Mouse (Mus musculus) myocyte (in vitro differentiated cells): ENCODE data around the gene Zfp511. TPM values are rescaled to one million over a fixed set of nuclear protein-coding genes. Genes with fewer than 3 reads are reported as not detected.

Experiments used
- H3K27me3 ChIP-seq: one replicate; pipeline ENCODE4 v1.6.1; 2011; ENCODE audit not compliant: control insufficient read depth, insufficient read depth, insufficient read length
- H3K36me3 ChIP-seq: one replicate; pipeline ENCODE4 v1.6.1; 2011; ENCODE audit not compliant: control insufficient read depth, insufficient read depth
- H3K4me2 ChIP-seq: one replicate; pipeline ENCODE4 v1.6.1; 2011; ENCODE audit warnings: low read depth, control low read depth
- H3K4me3 ChIP-seq: one replicate; pipeline ENCODE4 v1.5.1; 2011; ENCODE audit warnings: mild to moderate bottlenecking, control low read depth, moderate library complexity
- H3K79me2 ChIP-seq: one replicate; pipeline ENCODE4 v1.6.1; 2011; ENCODE audit not compliant: control insufficient read depth, insufficient read depth
- H3ac ChIP-seq: one replicate; pipeline ENCODE4 v1.6.1; 2011; ENCODE audit not compliant: control insufficient read depth, insufficient read length
- CEBPB ChIP-seq: IDR thresholded peaks from 2 replicates; pipeline ENCODE4 v1.6.1; 2011; ENCODE audit warnings: mild to moderate bottlenecking, moderate library complexity; ENCODE audit not compliant: poor library complexity, insufficient read depth, severe bottlenecking
- E2F4 ChIP-seq: IDR thresholded peaks from one replicate; pipeline ENCODE4 v1.6.1; 2011; ENCODE audit warnings: mild to moderate bottlenecking, control low read depth, moderate library complexity; ENCODE audit not compliant: insufficient read depth
- MAX ChIP-seq: IDR thresholded peaks from one replicate; pipeline ENCODE4 v1.6.1; 2011; ENCODE audit warnings: low read depth, mild to moderate bottlenecking, control low read depth
- MYOD1 ChIP-seq, 3 experiments: IDR thresholded peaks; one replicate each; pipeline ENCODE4 v1.6.1; 2011; ENCODE audit warnings: control low read depth in 2 of 3, low read depth in 2 of 3, mild to moderate bottlenecking in 2 of 3, moderate library complexity in 1 of 3; ENCODE audit not compliant: insufficient read length in 2 of 3, control insufficient read depth in 1 of 3
- MYOG ChIP-seq, 3 experiments: IDR thresholded peaks; one replicate each; pipeline ENCODE4 v1.6.1; 2011; ENCODE audit warnings: control low read depth in 2 of 3, low read depth in 2 of 3, mild to moderate bottlenecking in 2 of 3; ENCODE audit not compliant: insufficient read length in 2 of 3, control insufficient read depth in 1 of 3, insufficient read depth in 1 of 3
- POLR2A ChIP-seq: IDR thresholded peaks from one replicate; pipeline ENCODE4 v1.6.1; 2011; ENCODE audit warnings: low read depth, mild to moderate bottlenecking, control low read depth, moderate library complexity; ENCODE audit not compliant: insufficient read length
- POLR2AphosphoS2 ChIP-seq: IDR thresholded peaks from one replicate; pipeline ENCODE4 v1.6.1; 2011; ENCODE audit warnings: low read depth, control low read depth; ENCODE audit not compliant: insufficient read length
- REST ChIP-seq: IDR thresholded peaks from one replicate; pipeline ENCODE4 v1.6.1; 2011; ENCODE audit warnings: mild to moderate bottlenecking, control low read depth, moderate library complexity; ENCODE audit not compliant: insufficient read depth, insufficient read length
- SRF ChIP-seq: IDR thresholded peaks from one replicate; pipeline ENCODE4 v1.6.1; 2011; ENCODE audit warnings: low read depth; ENCODE audit not compliant: control insufficient read depth, insufficient read length
- TCF12 ChIP-seq: IDR thresholded peaks from one replicate; pipeline ENCODE4 v1.6.1; 2011; ENCODE audit warnings: mild to moderate bottlenecking, control low read depth; ENCODE audit not compliant: poor library complexity, insufficient read depth, severe bottlenecking
- TCF3 ChIP-seq: IDR thresholded peaks from one replicate; pipeline ENCODE4 v1.6.1; 2011; ENCODE audit warnings: low read depth, control low read depth; ENCODE audit not compliant: insufficient read length
- USF1 ChIP-seq: IDR thresholded peaks from one replicate; pipeline ENCODE4 v1.6.1; 2011; ENCODE audit warnings: low read depth, mild to moderate bottlenecking, control low read depth, moderate library complexity
- polyA plus RNA-seq: library from polyadenylated mRNA; unstranded; fragments of >200 nt; fragmentation: generic; extraction: Trizol; gene quantifications from one replicate; pipeline ENCODE4 v1.2.1, GENCODE M21; 2012; ENCODE audit warnings: missing spikeins

The Zfp511 gene
- polyA plus RNA-seq, 1 experiment = 25.2 TPM

DNA sequence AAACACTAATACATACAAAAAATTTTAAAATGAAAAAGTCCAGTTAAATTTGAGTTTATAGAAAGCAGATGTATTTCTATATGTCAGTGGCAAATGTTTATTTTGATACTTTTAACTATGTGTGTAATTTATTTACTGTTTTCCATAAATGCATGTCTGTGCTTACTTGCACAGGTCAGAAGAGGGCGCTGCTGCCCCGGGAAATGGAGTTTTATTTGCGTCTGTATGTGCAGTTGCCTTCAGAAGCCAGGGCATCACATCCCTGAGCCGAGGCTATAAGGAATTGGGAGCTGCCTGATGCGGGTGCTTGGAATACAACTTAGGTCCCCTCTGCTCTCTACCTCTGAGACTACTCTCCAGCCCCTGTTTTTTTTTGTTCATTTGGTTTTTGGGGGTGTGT is 42.5 kb downstream of the Zfp511 start:
- Histone ChIP-seq H3K4me2 (no peak overlapping the region), H3K4me3 (no peak overlapping the region), H3K36me3 (no peaks in the 10 kb centered on the region), H3ac (no peak overlapping the region), H3K27me3 (no peaks in the 10 kb centered on the region), H3K79me2 (no peaks in the 10 kb centered on the region)
- TF ChIP-seq USF1 (no peak), E2F4 (no peak), MAX (no peak), SRF (no peak), TCF12 (no peak), MYOD1 (IDR thresholded peaks at IDR 0.05; ENCODE audit: control insufficient read depth in 1 of 3, insufficient read length in 2 of 3, low read depth in 2 of 3) (no peak), POLR2A (no peak), MYOG (IDR thresholded peaks at IDR 0.05; ENCODE audit: control insufficient read depth in 1 of 3, insufficient read depth in 1 of 3, insufficient read length in 2 of 3, low read depth in 2 of 3) (no peak), CEBPB (no peak), TCF3 (no peak), REST (no peak), POLR2AphosphoS2 (no peak)

DNA sequence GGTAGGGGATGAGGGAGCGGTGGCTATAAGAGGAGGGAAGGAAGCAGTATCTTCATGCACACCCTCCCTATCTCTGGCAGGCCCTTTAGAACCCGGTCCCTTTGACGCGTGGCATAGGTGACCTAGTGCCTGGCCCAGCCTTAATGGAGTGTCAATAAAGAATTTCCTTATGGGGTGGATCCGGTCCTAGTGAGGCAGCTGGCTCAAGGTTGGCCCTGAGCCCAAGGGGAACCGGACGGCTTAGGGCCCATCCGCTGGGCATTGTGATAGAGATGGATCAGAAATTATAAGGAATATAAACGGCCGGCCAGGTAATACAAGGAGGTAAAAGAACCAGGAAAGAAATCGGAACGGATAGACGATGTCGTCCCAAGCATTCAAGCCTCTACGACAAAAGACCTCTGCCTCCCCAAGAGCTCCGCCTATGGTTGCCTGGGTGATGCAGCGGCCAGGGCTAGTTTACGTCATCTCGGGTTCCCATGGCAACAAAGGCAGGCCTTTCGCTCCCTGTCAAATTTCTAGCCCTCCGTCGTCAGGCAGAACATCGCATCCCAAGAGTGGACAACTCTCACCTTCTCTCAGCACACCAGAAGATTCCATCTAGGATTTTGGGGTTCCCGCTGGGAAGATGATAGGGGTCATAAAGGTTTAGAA is 44.4 kb downstream of the Zfp511 start:
- no peaks in the 10 kb centered on the region for H3K36me3 ChIP-seq
- peak overlapping the region; percentile 1 for H3K4me3 ChIP-seq
- no peaks in the 10 kb centered on the region for H3K79me2 ChIP-seq
- H3ac ChIP-seq = no peak overlapping the region
- peak overlapping the region; percentile 63 for H3K4me2 ChIP-seq
- no peak for TF ChIP-seq MAX
- TF ChIP-seq REST = no peak
- TF ChIP-seq USF1 = no peak
- no peak for TF ChIP-seq E2F4
- TF ChIP-seq TCF12 = no peak
- no peak for TF ChIP-seq MYOD1 (IDR thresholded peaks at IDR 0.05; ENCODE audit: control insufficient read depth in 1 of 3, insufficient read length in 2 of 3, low read depth in 2 of 3)
- no peak for TF ChIP-seq CEBPB
- no peak for TF ChIP-seq POLR2A
- no peak for TF ChIP-seq POLR2AphosphoS2
- no peak for TF ChIP-seq MYOG (IDR thresholded peaks at IDR 0.05; ENCODE audit: control insufficient read depth in 1 of 3, insufficient read depth in 1 of 3, insufficient read length in 2 of 3, low read depth in 2 of 3)
- no peak for TF ChIP-seq SRF
- TF ChIP-seq TCF3 = no peak
- no peaks in the 10 kb centered on the region for H3K27me3 ChIP-seq

GRCm38 (mm10) chr7:140081408-140082241 is 45.4 kb downstream of the Zfp511 start:
- Histone ChIP-seq H3K4me2 (peak overlapping the region; percentile 63), H3K27me3 (no peaks in the 10 kb centered on the region), H3K4me3 (no peak overlapping the region)

GRCm38 (mm10) chr7:140082242-140082678 is 46.1 kb downstream of the Zfp511 start, which contains the start of gene Caly:
TSS of gene Caly (minus strand) at chr7:140082548.
- Histone ChIP-seq H3K4me3 (no peak within 1 kb of the TSS), H3K27me3 (no peaks in the 10 kb centered on the region), H3K79me2 (no peaks in the 10 kb centered on the region), H3K4me2 (no peak within 1 kb of the TSS), H3ac (no peak within 1 kb of the TSS), H3K36me3 (no peaks in the 10 kb centered on the region)
- no peak for TF ChIP-seq POLR2AphosphoS2
- no peak for TF ChIP-seq MYOG (IDR thresholded peaks at IDR 0.05; ENCODE audit: control insufficient read depth in 1 of 3, insufficient read depth in 1 of 3, insufficient read length in 2 of 3, low read depth in 2 of 3)
- TF ChIP-seq USF1 = no peak
- TF ChIP-seq SRF = no peak
- TF ChIP-seq E2F4 = no peak

More at GRCm38 (mm10) chr7:140081408-140082241, 45.4 kb downstream of the Zfp511 start:
- H3K79me2 ChIP-seq = no peaks in the 10 kb centered on the region
- no peaks in the 10 kb centered on the region for H3K36me3 ChIP-seq
- H3ac ChIP-seq = no peak overlapping the region
- TF ChIP-seq MYOG (IDR thresholded peaks at IDR 0.05; ENCODE audit: control insufficient read depth in 1 of 3, insufficient read depth in 1 of 3, insufficient read length in 2 of 3, low read depth in 2 of 3) (peak in 2 of 3 experiments; percentile 61 to 72), POLR2AphosphoS2 (no peak), MYOD1 (IDR thresholded peaks at IDR 0.05; ENCODE audit: control insufficient read depth in 1 of 3, insufficient read length in 2 of 3, low read depth in 2 of 3) (peak in 2 of 3 experiments; percentile 50 to 54)

Other genes with a start within 250 kb of the Zfp511 start
- gene Adgra1, start 202.2 kb upstream of the Zfp511 start, polyA plus RNA-seq = 0.14 TPM
- gene Kndc1, start 141.7 kb upstream of the Zfp511 start, polyA plus RNA-seq = 0.01 TPM
- gene Utf1, start 92.6 kb upstream of the Zfp511 start, polyA plus RNA-seq = not detected
- 0.13 TPM for gene 6430531B16Rik, start 57.6 kb upstream of the Zfp511 start, polyA plus RNA-seq
- gene Adam8, start 43.8 kb upstream of the Zfp511 start, polyA plus RNA-seq = 2.3 TPM
- gene Tubgcp2, start 278 bp downstream of the Zfp511 start, polyA plus RNA-seq = 22.1 TPM
- gene Msx3, start 12.7 kb downstream of the Zfp511 start, polyA plus RNA-seq = 0.05 TPM
- gene Caly, start 46.2 kb downstream of the Zfp511 start, polyA plus RNA-seq = not detected
- gene Prap1, start 57.0 kb downstream of the Zfp511 start, polyA plus RNA-seq = not detected
- 9.5 TPM for gene Fuom, start 66.0 kb downstream of the Zfp511 start, polyA plus RNA-seq
- 7.0 TPM for gene Paox, start 79.4 kb downstream of the Zfp511 start, polyA plus RNA-seq
- gene Echs1, start 80.1 kb downstream of the Zfp511 start, polyA plus RNA-seq = 125 TPM
- gene Mtg1, start 101.2 kb downstream of the Zfp511 start, polyA plus RNA-seq = 23.3 TPM
- gene Sprn, start 118.5 kb downstream of the Zfp511 start, polyA plus RNA-seq = not detected
- not detected for gene Olfr522, start 128.4 kb downstream of the Zfp511 start, polyA plus RNA-seq
- not detected for gene Olfr523, start 136.8 kb downstream of the Zfp511 start, polyA plus RNA-seq
- gene Olfr524, start 169.6 kb downstream of the Zfp511 start, polyA plus RNA-seq = not detected
- not detected for gene Cd163l1, start 181.9 kb downstream of the Zfp511 start, polyA plus RNA-seq
- 0.12 TPM for gene 5830411N06Rik, start 210.9 kb downstream of the Zfp511 start, polyA plus RNA-seq